Mouse (Mus musculus): ENCODE data around the gene Gm49405. TPM values are rescaled to one million over a fixed set of nuclear protein-coding genes. Genes with fewer than 3 reads are reported as not detected.

The Gm49405 gene
- 0.61 and 0.75 TPM in 2 replicates for polyA plus RNA-seq (2012; rRNA removed)

DNA sequence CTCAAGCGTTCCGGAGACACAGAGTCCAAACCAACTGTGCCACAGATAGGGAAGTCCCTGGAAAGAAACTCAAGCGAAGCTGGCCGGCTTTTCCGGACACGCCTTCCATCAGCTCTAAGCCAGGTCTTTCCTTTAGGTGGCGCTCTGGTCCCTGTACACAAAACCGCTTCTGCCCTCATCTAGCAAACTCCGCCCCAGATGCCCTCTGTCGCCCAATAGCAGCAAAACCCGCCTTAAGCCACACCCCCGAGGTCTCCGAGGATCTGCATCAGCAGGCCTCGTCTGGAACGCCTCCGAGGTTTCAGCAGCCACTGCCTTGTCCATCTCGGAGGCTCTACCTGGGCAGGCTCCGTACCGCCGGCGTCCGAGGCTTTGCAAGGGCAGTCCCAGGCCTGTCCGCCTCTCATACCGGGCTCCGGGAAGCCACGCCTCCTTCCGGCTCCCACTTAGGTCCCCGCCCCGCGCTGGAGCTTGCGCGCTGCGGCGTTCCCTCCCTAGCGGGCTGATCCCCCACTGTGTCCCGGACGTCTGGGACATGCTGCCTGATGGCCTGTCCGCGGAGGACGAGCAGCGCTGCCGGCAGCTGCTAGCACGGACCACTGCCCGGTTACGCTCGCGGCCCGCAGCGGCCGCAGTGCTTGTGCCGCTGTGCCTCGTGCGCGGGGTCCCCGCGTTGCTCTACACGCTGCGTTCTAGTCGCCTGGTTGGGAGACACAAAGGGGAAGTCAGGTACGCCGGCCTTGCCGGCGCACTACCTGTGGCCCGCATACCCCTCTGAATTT, at the start of gene Gm49405, which contains the start of gene Nudt8:
Gm49405 (plus strand) TSS at position 508 of the 782 bp plus-strand sequence.
Nudt8 (plus strand) TSS at position 462 of the 782 bp plus-strand sequence.

DNA sequence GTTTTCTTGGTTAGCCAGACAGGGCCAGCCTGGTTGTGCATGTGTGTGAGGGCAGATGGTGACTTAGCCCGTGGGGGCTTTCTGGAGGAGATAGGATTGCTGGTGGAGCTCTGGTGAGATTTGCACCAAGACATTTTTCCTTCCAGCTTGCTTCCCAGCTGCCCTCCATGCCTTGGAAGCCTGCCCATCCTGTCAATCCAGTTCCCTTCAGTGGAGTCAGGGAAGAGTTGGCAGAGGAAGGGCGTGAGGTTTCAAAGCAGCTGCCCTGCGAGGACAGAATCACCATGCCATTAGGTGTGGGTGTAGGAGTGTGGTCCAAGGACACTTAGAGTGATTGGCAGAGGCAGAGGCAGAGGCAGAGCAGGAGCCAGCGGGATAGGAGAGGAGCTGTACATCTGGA, 42.0 kb upstream of the Gm49405 start, which contains the start of gene Aldh3b3:
Aldh3b3 (plus strand) TSS at position 176 of the 400 bp plus-strand sequence.

DNA sequence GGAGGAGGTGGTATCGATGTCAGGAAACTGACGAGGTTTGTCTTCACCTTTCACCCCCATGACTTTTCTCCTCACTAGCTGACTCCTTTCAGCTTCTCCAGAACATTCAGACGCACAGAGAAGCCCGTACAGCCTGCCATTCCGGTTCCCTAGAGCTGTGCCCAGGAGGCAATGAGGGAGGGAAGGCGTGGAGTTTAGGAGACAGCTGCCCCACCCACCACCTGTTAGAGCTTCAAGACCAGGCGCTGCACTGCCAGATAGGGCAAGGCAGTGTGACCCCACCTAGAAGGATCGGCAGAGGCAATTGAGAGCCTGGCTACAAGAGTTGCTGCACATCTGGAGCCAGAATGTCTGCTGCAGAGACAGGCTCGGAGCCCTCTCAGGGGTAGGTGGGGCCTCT, 28.2 kb upstream of the Gm49405 start, which contains the start of gene Aldh3b2:
Aldh3b2 (plus strand) TSS at position 100 of the 400 bp plus-strand sequence.

DNA sequence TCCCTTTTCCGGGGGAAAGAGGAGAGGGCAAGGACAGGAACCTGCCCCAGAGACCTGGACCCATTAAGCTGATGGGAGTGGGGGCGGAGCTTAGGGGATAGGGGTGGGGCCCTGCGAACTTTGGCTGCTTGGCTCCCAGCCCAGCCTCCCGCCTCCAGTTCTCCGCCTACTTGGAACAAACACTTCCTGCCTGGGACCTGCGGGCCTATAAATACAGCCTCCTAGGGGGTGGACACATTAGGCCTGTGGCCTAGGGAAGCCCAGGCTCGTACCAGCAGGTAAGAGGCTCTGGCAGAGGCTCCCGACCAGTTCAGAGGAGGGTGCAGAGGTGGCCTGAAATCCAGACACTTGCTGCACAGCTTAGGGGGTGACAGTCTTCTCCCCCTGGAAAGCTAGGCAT, 14.1 kb upstream of the Gm49405 start, which contains the start of gene Acy3:
Acy3 (plus strand) TSS at position 237 of the 400 bp plus-strand sequence.

DNA sequence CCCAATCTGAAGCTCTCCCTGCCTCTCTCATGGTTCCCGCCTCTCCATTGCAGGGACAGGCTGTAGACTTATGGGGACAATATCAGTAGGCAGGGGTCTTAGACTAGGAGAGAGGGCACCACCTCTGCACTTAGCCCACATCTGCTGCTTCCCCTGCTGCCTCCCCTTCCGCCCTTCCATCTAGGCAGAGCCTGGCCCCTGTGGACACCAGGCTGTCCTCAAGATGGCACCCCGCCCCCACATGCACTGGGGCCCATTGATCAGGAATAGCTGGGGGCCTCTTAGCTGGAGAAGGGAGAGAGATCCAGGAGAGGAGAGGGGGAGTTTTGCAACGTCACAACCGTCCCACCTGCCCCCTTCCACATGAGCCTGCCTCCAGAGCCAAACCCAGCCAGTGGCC, 8.0 kb upstream of the Gm49405 start, which contains the start of gene Tbx10:
Tbx10 (plus strand) TSS at position 337 of the 400 bp plus-strand sequence.

DNA sequence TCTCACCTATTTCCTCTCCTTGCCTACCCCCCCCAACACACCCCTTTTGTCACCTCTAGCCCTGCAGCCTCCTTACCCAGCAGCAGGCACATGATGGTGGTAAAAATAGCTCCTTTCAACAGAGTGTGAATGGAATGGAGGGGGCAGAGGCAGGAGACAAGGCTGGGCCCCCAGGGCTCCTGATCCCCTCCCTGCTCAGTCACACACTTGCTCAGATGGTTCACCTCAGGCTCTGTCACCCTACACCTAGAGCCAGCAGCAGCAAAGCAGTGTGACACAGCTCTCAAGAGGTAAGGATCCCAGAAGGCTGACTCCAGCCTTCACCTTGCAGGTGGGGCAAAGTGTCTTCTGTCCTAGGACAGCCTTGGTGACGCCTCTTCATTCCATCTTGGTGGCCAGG, 2.7 kb downstream of the Gm49405 start, which contains the start of gene Doc2g:
Doc2g (plus strand) TSS at position 202 of the 400 bp plus-strand sequence.

DNA sequence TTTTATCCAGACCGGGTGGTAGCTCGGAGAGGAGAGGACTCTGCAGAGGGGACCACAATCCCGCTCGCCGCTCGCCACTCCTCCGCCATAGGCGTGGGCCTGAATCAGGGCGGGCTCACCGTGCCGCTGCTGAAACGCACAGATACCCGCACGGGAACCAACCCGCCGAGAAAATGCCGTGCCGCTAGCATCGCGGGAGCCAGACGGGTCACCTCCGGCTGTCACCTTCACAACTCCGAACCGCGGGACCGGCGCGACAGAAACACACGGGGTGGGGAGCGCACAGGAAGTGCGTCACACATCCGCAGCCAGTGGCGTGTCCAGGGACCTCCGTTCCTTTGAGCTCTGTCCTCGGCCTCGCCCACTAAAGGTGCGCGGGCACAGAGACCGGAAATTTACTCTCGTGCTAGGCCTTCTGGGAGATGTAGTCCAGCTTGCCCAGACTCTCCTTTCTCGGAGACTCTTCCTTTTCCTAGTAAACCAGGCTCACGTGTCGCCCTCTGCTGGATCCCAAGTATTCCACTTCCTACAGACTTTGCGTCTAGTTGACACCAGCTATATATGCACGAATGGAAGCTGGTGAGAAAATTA, 12.1 kb downstream of the Gm49405 start, which contains the start of gene Ndufv1:
Ndufv1 (minus strand) TSS at position 375 of the 591 bp plus-strand sequence.

DNA sequence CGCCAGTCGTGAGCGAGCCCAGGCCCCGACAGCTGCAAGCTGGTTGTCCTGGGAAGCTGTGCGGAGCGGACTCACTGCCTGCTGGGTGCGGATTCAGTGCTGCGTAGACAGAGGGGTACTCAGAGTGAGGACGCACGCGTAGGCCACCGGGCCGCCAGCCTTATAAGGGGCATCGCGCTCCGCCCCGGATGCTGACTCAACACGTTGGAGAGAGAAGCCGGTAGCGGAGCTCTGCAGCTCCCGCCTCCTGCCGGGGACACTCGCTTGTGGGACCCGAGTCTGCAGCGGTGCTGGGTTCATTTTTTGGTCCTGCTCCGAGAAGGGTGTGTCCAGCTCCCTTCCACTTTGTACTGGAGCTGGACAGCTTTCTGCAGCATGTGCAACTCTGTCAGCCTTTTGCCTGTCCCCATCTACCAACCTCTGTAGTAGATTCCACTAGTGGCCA, 37.4 kb downstream of the Gm49405 start, which contains the start of gene Gstp1:
Gstp1 (minus strand) TSS at position 198 of the 445 bp plus-strand sequence.

DNA sequence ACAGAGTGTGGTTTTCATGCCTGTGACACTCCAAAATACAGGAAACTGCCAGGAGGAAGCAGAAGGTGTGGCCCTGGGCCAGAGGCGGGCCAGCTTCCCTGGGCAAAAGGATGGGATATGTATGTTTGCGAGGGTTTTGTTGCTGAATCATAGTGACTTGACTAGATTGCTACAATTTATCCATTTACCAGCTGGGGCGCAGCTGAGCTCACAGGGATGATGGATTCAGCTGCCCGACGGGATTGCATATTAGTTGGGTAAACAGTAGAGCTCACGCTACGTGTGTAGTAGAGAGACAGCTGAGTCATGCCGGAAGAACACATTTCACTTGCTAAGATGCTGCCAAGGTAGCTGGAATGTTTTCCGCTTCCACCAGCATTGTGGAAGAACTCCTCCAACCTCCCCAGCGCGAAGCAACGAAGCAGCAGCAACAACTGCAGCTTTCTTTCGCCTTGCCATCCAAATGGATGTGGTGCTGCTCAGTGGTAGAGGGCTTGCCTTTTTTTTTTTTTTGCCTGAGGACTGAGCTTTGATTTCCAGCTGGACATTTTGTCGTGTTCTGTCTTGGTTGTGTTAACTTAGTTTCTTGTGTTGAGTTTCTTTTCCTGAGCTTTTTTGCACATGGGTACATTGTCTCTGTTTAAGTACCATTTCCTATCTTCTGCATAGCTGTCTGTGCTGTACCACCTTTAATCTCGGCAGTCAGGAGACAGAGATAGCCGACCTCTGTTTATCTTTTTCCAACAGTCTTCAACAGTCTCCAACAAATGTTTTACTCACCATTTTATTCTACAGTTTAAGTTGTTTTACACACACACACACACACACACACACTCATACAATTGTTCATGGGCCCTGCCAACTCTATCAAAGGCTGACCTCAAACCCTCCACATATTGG, 45.8 kb downstream of the Gm49405 start, which contains the start of gene Gstp2:
Gstp2 (minus strand) TSS at position 58 of the 900 bp plus-strand sequence.

Other genes with a start within 250 kb of the Gm49405 start
- gene Kmt5b, start 233.2 kb upstream of the Gm49405 start, polyA plus RNA-seq (2012; rRNA removed): 7.2 and 7.8 TPM in 2 replicates
- gene Chka, start 148.9 kb upstream of the Gm49405 start, polyA plus RNA-seq (2012; rRNA removed): 36.1 and 46.3 TPM in 2 replicates
- gene Tcirg1, start 93.5 kb upstream of the Gm49405 start, polyA plus RNA-seq (2012; rRNA removed): 87.5 and 103 TPM in 2 replicates
- gene Ndufs8, start 87.9 kb upstream of the Gm49405 start, polyA plus RNA-seq (2012; rRNA removed): 113 and 118 TPM in 2 replicates
- gene Aldh3b1, start 70.8 kb upstream of the Gm49405 start, polyA plus RNA-seq (2012; rRNA removed): 9.4 and 9.6 TPM in 2 replicates
- 56.6 and 56.7 TPM in 2 replicates for gene Unc93b1, start 65.4 kb upstream of the Gm49405 start, polyA plus RNA-seq (2012; rRNA removed)
- gene Aldh3b3, start 42.0 kb upstream of the Gm49405 start, polyA plus RNA-seq (2012; rRNA removed): 0.14 and 0.28 TPM in 2 replicates
- 0.11 and 0.17 TPM in 2 replicates for gene Aldh3b2, start 28.3 kb upstream of the Gm49405 start, polyA plus RNA-seq (2012; rRNA removed)
- 11.6 and 14.0 TPM in 2 replicates for gene Acy3, start 14.1 kb upstream of the Gm49405 start, polyA plus RNA-seq (2012; rRNA removed)
- gene Tbx10, start 7.9 kb upstream of the Gm49405 start, polyA plus RNA-seq (2012; rRNA removed): not detected in 2 replicates
- 2.2 and 2.5 TPM in 2 replicates for gene Nudt8, start within 50 bp of the Gm49405 start, polyA plus RNA-seq (2012; rRNA removed)
- gene Doc2g, start 2.7 kb downstream of the Gm49405 start, polyA plus RNA-seq (2012; rRNA removed): 1.7 and 2.2 TPM in 2 replicates
- gene Ndufv1, start 12.2 kb downstream of the Gm49405 start, polyA plus RNA-seq (2012; rRNA removed): 80.0 and 84.9 TPM in 2 replicates
- gene Gstp1, start 37.4 kb downstream of the Gm49405 start, polyA plus RNA-seq (2012; rRNA removed): 320 and 356 TPM in 2 replicates
- 5.6 and 7.9 TPM in 2 replicates for gene Gstp2, start 45.4 kb downstream of the Gm49405 start, polyA plus RNA-seq (2012; rRNA removed)
- 225 and 276 TPM in 2 replicates for gene Gstp3, start 58.9 kb downstream of the Gm49405 start, polyA plus RNA-seq (2012; rRNA removed)
- 0.32 and 0.84 TPM in 2 replicates for gene Cabp2, start 81.0 kb downstream of the Gm49405 start, polyA plus RNA-seq (2012; rRNA removed)
- gene Cdk2ap2, start 96.6 kb downstream of the Gm49405 start, polyA plus RNA-seq (2012; rRNA removed): 72.2 and 73.8 TPM in 2 replicates
- gene Pitpnm1, start 99.4 kb downstream of the Gm49405 start, polyA plus RNA-seq (2012; rRNA removed): 13.3 and 16.3 TPM in 2 replicates
- gene Aip, start 125.2 kb downstream of the Gm49405 start, polyA plus RNA-seq (2012; rRNA removed): 35.5 and 43.9 TPM in 2 replicates
- not detected in 2 replicates for gene Gpr152, start 139.2 kb downstream of the Gm49405 start, polyA plus RNA-seq (2012; rRNA removed)
- gene Cabp4, start 143.4 kb downstream of the Gm49405 start, polyA plus RNA-seq (2012; rRNA removed): 0.22 and 0.31 TPM in 2 replicates
- gene Coro1b, start 148.0 kb downstream of the Gm49405 start, polyA plus RNA-seq (2012; rRNA removed): 80.4 and 82.0 TPM in 2 replicates
- 21.9 and 27.1 TPM in 2 replicates for gene Ptprcap, start 153.0 kb downstream of the Gm49405 start, polyA plus RNA-seq (2012; rRNA removed)
- gene Rps6kb2, start 162.7 kb downstream of the Gm49405 start, polyA plus RNA-seq (2012; rRNA removed): 14.6 and 16.1 TPM in 2 replicates
- gene Carns1, start 174.9 kb downstream of the Gm49405 start, polyA plus RNA-seq (2012; rRNA removed): 2.3 and 2.4 TPM in 2 replicates
- gene Tbc1d10c, start 190.7 kb downstream of the Gm49405 start, polyA plus RNA-seq (2012; rRNA removed): 9.0 and 11.5 TPM in 2 replicates
- 176 and 177 TPM in 2 replicates for gene Ppp1ca, start 191.4 kb downstream of the Gm49405 start, polyA plus RNA-seq (2012; rRNA removed)
- 13.6 and 14.5 TPM in 2 replicates for gene Rad9a, start 201.0 kb downstream of the Gm49405 start, polyA plus RNA-seq (2012; rRNA removed)
- 2.0 and 2.2 TPM in 2 replicates for gene Clcf1, start 213.6 kb downstream of the Gm49405 start, polyA plus RNA-seq (2012; rRNA removed)
- gene AC109138.7, start 213.7 kb downstream of the Gm49405 start, polyA plus RNA-seq (2012; rRNA removed): not detected in 2 replicates
- gene Pold4, start 231.3 kb downstream of the Gm49405 start, polyA plus RNA-seq (2012; rRNA removed): 34.3 and 34.5 TPM in 2 replicates